Mouse (Mus musculus): ENCODE measurements around the gene Gm5128.
"Not testable (repeated sequence)": the region's sequence is repeated elsewhere in the genome, so short reads cannot be mapped to it uniquely, and the experiment has no call there.

The Gm5128 gene

GRCm38 (mm10) chrX:135372984-135373383, at the start of gene Gm5128:
Gm5128 (plus strand) TSS chrX:135373284.
- DNase-seq, result not testable (repeated sequence)

GRCm38 (mm10) chrX:135360685-135361084, 12.4 kb upstream of the Gm5128 start:
- not testable (repeated sequence) for DNase-seq

GRCm38 (mm10) chrX:135361943-135362342, 11.1 kb upstream of the Gm5128 start:
- not testable (repeated sequence) for DNase-seq

GRCm38 (mm10) chrX:135403578-135403977, 30.5 kb downstream of the Gm5128 start:
- DNase-seq, result not testable (repeated sequence)

GRCm38 (mm10) chrX:135421203-135421602, 48.1 kb downstream of the Gm5128 start:
- DNase-seq, result not testable (repeated sequence)

GRCm38 (mm10) chrX:135421824-135422223, 48.7 kb downstream of the Gm5128 start:
- DNase-seq, result not testable (repeated sequence)

GRCm38 (mm10) chrX:135422473-135422872, 49.4 kb downstream of the Gm5128 start:
- not testable (repeated sequence) for DNase-seq
